Mouse (Mus musculus): Measurements from ENCODE around the gene Pfkfb1.

DNA sequence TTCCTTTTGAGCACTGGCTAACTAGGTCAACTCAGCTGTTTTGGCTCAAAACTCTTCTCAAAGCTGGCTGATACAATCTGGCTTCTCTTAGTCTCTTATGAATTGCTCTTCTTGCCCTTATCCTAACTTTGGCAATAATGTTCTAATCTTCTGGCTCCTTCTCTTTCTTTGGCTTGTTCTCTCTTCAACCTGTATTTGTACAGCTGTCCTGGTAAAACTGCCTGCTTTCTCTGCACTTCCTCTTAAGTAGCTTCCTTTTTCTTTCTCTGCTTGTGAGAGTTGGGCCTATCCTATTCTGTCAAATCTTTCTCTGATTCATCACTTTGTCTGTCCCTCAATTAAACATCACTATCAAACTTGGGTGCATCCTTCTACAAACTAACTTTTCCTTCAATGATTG lies 46.3 kb upstream of the Pfkfb1 start:
- TF ChIP-seq MAZ (IDR thresholded peaks at IDR 0.05; ENCODE audit: low read depth, low read length), result no peak
- no peak for TF ChIP-seq CTCF (conservative IDR thresholded peaks at IDR 0.05 in 1 of 2, IDR thresholded peaks at IDR 0.05 in 1 of 2; ENCODE audit: low read depth in 2 of 2, low read length in 2 of 2)
- no peak for TF ChIP-seq MEF2A (IDR thresholded peaks at IDR 0.05; ENCODE audit: borderline replicate concordance, low read depth, low read length)
- no peak for TF ChIP-seq CHD2 (IDR thresholded peaks at IDR 0.05; ENCODE audit: low read length)
- no peak for TF ChIP-seq POLR2A (IDR thresholded peaks at IDR 0.05; ENCODE audit: low read depth, low read length)
- TF ChIP-seq RAD21 (IDR thresholded peaks at IDR 0.05; ENCODE audit: low read depth, low read length), result no peak
- TF ChIP-seq MAFK (IDR thresholded peaks at IDR 0.05; ENCODE audit: insufficient replicate concordance, low read length), result no peak

All from CH12.LX (cell line).